Mouse (Mus musculus) heart, embryonic 12.5 days (tissue): ENCODE results near the gene Tagln3. TPM values are rescaled to one million over a fixed set of nuclear protein-coding genes. Genes with fewer than 3 reads are reported as not detected.

Source experiments
- ATAC-seq: fragments of 200-750 bp; cut with Nextera tagmentation; 2 replicates; pipeline ENCODE4 v1.8.0; 2017; ENCODE audit warnings: moderate TSS enrichment, moderate library complexity; ENCODE audit not compliant: insufficient number of reproducible peaks, low FRiP score
- H3K27ac ChIP-seq: fragments of 300-500 bp; sonication (generic); 2 replicates; pipeline ENCODE4 v1.5.1; 2016; ENCODE audit warnings: mild to moderate bottlenecking, moderate library complexity; ENCODE audit not compliant: poor library complexity, severe bottlenecking
- H3K27me3 ChIP-seq: fragments of 300-500 bp; sonication (generic); replicated peaks from 2 replicates; pipeline ENCODE4 v1.6.1; 2016; ENCODE audit warnings: mild to moderate bottlenecking, moderate library complexity
- H3K36me3 ChIP-seq: fragments of 300-500 bp; sonication (generic); 2 replicates; pipeline ENCODE4 v1.6.1; 2016; ENCODE audit warnings: mild to moderate bottlenecking, moderate library complexity
- H3K4me1 ChIP-seq: fragments of 300-500 bp; sonication (generic); replicated peaks from 2 replicates; pipeline ENCODE4 v1.6.1; 2016; ENCODE audit warnings: mild to moderate bottlenecking
- H3K4me2 ChIP-seq: fragments of 300-500 bp; sonication (generic); 2 replicates; pipeline ENCODE4 v1.6.1; 2016; ENCODE audit warnings: mild to moderate bottlenecking, moderate library complexity
- H3K4me3 ChIP-seq: fragments of 300-500 bp; sonication (generic); 2 replicates; pipeline ENCODE4 v1.5.1; 2016; ENCODE audit warnings: mild to moderate bottlenecking
- H3K9ac ChIP-seq: fragments of 300-500 bp; sonication (generic); 2 replicates; pipeline ENCODE4 v1.6.1; 2016; ENCODE audit warnings: mild to moderate bottlenecking, moderate library complexity
- H3K9me3 ChIP-seq: fragments of 300-500 bp; sonication (generic); replicated peaks from 2 replicates; pipeline ENCODE4 v1.6.1; 2016; ENCODE audit warnings: mild to moderate bottlenecking, moderate library complexity
- WGBS: fragments of 180-500 bp; shearing (Covaris S2); methylation state at CpG from one replicate; pipeline ENCODE4 v1.1.7; 2016; 5-methylcytosine and 5-hydroxymethylcytosine counted together
- polyA plus RNA-seq: library from polyadenylated mRNA; unstranded; fragments of >200 nt; fragmentation: Nextera tagmentation; extraction: Ambion mirVana; gene quantifications from 2 replicates; pipeline ENCODE4 v1.2.1, GENCODE M21; 2016

Gene Tagln3
- polyA plus RNA-seq = 10.0 and 10.2 TPM in 2 replicates

DNA sequence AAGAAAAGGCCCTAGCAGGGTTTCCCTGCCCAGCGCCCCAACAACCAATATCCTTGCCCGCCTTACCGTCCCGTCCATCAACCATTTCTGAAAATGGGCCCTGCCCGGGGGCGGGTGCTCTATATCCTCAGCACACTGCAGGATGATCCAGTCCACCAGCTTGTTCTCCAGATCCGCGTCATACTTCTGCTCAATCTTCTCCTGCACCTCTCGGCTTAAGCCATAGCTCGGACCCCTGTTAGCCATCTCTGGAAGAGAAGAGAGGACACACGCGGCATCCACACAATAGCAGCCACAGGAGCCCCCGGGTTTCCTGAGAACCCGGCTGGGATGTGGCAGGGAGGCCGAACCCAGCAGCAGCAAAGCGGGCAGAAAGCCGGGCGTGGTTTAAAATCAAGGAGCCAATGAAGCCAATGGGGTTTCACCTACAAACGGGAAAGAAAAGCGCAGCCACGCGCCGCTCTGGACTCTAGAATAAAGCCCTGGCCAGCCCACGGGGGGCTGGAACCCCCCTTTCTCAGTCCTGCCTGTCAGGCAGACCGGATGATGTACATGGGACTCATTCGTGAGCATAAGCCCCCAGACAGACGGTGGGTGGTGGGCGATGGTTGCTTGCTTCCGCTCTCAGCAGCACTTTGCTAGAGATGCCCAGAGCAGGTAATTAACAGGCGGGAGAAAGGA, at the start of gene Tagln3:
Gene Tagln3 (minus strand): TSS at position 548 of the 681 bp plus-strand sequence.
- peak within 1 kb of the TSS; percentile 72 for H3K9ac ChIP-seq
- peak within 1 kb of the TSS; percentile 58 for H3K4me3 ChIP-seq
- H3K4me1 ChIP-seq = peaks cover 17% of the 10 kb centered on the region
- peak within 1 kb of the TSS; percentile 94 for H3K4me2 ChIP-seq
- no peaks in the 10 kb centered on the region for H3K9me3 ChIP-seq
- peak; percentile 55; the same call in 1 of the 2 replicates for ATAC-seq
- H3K36me3 ChIP-seq = peaks cover 9% of the 10 kb centered on the region
- H3K27me3 ChIP-seq = no peaks in the 10 kb centered on the region
- no peak within 1 kb of the TSS; the same call in 1 of the 2 replicates for H3K27ac ChIP-seq
- 1% methylated on average over 30 of the region's 30 CpGs for WGBS

DNA sequence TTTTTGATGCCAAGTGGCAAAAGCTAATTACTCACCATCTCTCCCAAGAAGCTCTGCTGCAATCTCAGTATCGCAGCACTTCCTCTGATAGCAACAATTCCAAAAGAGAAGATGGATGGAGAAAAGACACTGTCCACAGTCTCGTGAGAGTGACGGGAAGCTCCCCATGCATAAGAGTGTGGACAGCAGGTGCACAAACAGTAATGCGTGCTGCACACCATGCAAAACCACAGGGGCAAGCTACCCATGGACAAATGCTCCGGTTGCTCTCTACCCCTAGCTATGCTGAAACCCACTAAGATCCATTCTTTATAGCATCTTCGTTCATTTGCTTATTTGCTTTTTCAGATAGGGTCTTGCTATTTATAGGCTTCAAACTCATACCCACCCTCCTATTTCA, 46.5 kb upstream of the Tagln3 start:
- no peak overlapping the region for H3K4me2 ChIP-seq
- 0 out of 2 replicates have a peak, but pooled peaks cover 4% of the 10 kb centered on the region for H3K4me1 ChIP-seq
- no peak overlapping the region for H3K4me3 ChIP-seq
- H3K9me3 ChIP-seq = no peaks in the 10 kb centered on the region
- peaks cover 66% of the 10 kb centered on the region for H3K36me3 ChIP-seq
- ATAC-seq = no peak
- 86% methylated on average over 6 of the region's 6 CpGs for WGBS
- H3K27me3 ChIP-seq = no peaks in the 10 kb centered on the region
- H3K9ac ChIP-seq = no peak overlapping the region
- no peak overlapping the region for H3K27ac ChIP-seq

GRCm38 (mm10) chr16:45767853-45768640, 43.6 kb upstream of the Tagln3 start:
- H3K9me3 ChIP-seq = no peaks in the 10 kb centered on the region
- H3K27ac ChIP-seq = no peak overlapping the region
- H3K4me2 ChIP-seq = no peak overlapping the region
- 62% methylated on average over 10 of the region's 10 CpGs for WGBS
- H3K9ac ChIP-seq = no peak overlapping the region
- peaks cover 16% of the 10 kb centered on the region for H3K4me1 ChIP-seq
- H3K36me3 ChIP-seq = peaks cover 59% of the 10 kb centered on the region
- H3K4me3 ChIP-seq = no peak overlapping the region
- ATAC-seq = peak; percentile 36; the same call in 1 of the 2 replicates
- H3K27me3 ChIP-seq = no peaks in the 10 kb centered on the region

DNA sequence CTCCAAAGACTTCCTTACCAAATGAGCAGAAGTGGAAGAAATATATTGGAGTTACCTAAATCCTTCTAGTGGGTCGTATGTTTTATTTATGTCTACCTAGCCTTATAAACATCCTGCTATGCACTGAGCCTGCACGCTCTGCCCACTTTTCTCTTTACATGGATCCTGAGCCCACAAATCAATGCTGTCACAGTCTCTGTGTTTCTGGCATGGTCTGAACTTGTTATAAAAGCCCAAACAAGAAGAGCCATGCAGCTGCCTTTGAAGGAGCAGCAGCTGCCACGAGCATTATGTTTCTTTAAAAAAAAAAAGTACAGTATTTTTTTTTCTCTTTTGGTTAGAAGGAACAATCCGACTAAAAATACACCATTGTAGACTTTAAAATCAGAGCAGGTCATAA, 43.0 kb upstream of the Tagln3 start:
- no peaks in the 10 kb centered on the region for H3K9me3 ChIP-seq
- peaks cover 61% of the 10 kb centered on the region for H3K36me3 ChIP-seq
- H3K27me3 ChIP-seq = no peaks in the 10 kb centered on the region
- H3K4me3 ChIP-seq = no peak overlapping the region
- no peak overlapping the region for H3K27ac ChIP-seq
- no peak overlapping the region for H3K9ac ChIP-seq
- no peak for ATAC-seq
- 71% methylated on average over 4 of the region's 4 CpGs for WGBS
- H3K4me2 ChIP-seq = no peak overlapping the region
- H3K4me1 ChIP-seq = peaks cover 20% of the 10 kb centered on the region

DNA sequence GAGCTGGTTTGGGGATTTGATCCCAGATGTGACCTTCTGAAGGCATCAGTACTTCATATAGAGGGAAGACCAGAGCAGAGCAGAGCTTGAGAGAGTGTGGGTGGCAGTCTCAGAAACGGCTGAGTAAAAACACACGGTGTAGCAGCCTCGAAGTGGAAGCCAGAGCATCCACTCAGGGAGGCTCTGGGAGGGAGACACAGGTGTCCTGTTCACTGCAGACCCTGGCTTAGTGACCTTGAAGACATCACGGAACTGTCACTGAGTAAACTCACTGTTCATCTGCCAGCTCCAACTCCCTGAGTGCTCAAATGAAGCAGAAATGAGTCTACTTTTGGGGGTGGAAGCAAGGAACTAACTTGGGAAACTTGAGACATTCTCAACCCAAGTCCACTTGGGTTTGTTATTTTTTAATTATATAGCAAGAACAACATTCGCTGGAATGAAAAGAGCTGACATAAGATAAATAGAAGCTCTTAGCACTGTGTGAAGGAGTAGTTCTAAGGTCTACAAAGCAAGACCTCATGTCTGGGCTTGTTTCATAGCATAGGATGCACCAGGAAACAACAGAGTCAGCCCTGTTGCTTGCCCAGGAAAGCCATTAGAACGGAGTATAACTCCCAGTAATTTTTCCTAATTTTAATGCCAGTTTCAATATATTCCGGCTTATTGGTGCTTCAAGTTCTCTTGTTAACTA, 41.5 kb upstream of the Tagln3 start:
- WGBS = 78% methylated on average over 7 of the region's 7 CpGs
- no peak for ATAC-seq
- peaks cover 23% of the 10 kb centered on the region for H3K4me1 ChIP-seq
- H3K27me3 ChIP-seq = no peaks in the 10 kb centered on the region
- H3K9me3 ChIP-seq = no peaks in the 10 kb centered on the region
- H3K36me3 ChIP-seq = peaks cover 57% of the 10 kb centered on the region
- no peak overlapping the region for H3K4me2 ChIP-seq
- no peak overlapping the region for H3K4me3 ChIP-seq
- H3K27ac ChIP-seq = no peak overlapping the region
- H3K9ac ChIP-seq = no peak overlapping the region

DNA sequence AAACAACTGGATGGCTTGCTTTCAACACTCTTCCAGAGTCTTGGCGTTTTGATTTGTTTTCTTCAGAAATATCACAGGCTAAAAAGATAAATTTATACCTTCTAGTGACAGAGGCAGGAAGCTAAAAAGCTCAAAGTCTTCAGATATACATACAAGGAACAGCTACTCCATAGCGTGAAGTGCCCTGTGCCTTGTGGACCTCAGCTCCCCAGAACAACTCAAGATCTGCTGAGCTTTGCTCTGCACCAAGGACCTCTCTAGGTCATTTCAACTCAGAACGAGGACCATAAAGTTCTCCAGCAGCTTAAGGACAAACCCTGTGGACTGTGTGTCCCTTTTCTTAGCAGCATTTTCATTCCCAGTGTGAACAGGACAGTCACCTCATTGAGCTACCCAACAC, 40.7 kb upstream of the Tagln3 start:
- ATAC-seq = no peak
- H3K36me3 ChIP-seq = peaks cover 56% of the 10 kb centered on the region
- no peak overlapping the region for H3K4me2 ChIP-seq
- H3K9ac ChIP-seq = no peak overlapping the region
- H3K4me1 ChIP-seq = peaks cover 23% of the 10 kb centered on the region
- no peak overlapping the region; the same call in 1 of the 2 replicates for H3K27ac ChIP-seq
- no peaks in the 10 kb centered on the region for H3K27me3 ChIP-seq
- no peak overlapping the region for H3K4me3 ChIP-seq
- WGBS = 74% methylated on average over 3 of the region's 3 CpGs
- H3K9me3 ChIP-seq = no peaks in the 10 kb centered on the region

DNA sequence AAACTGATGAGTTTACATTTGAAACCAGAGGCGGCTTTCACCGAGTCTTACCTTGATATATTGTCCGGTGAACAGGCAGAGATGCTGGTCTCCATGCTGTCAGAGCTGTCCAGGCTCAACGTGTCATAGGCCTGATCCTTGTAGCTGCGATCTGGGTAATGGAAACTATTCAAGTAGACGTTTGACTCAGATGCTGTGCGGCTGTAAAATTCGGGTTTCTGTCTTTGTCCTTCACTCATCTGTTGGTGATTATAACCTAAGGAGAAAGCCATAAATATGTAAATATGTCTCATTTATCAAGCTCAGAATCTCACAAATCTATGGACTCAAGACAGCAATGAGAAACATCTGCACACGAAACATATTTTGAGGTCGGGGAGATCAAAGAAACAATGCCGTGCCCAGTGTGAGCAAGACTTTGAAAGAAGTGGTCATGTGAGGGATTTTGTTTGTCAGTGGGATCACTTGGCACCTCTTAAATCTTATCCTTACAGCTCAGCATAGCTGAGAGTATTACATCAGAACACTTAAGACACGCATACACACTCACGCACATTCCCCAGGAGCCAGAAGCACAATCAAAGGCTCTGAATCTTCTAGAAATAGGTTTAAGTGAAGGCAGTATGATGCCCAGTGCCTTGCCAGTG, 38.6 kb upstream of the Tagln3 start:
- H3K4me2 ChIP-seq = no peak overlapping the region
- H3K9ac ChIP-seq = no peak overlapping the region
- no peak for ATAC-seq
- H3K36me3 ChIP-seq = peaks cover 61% of the 10 kb centered on the region
- H3K4me1 ChIP-seq = peaks cover 19% of the 10 kb centered on the region
- H3K4me3 ChIP-seq = no peak overlapping the region
- 0 out of 2 replicates have a peak overlapping the region, but pooled peaks have one; percentile 51 for H3K27ac ChIP-seq
- H3K27me3 ChIP-seq = no peaks in the 10 kb centered on the region
- H3K9me3 ChIP-seq = no peaks in the 10 kb centered on the region
- WGBS = 53% methylated on average over 13 of the region's 13 CpGs

- H3K4me2 ChIP-seq = no peak overlapping the region
- H3K27me3 ChIP-seq = no peaks in the 10 kb centered on the region
- H3K36me3 ChIP-seq = peaks cover 70% of the 10 kb centered on the region
- ATAC-seq = no peak
- no peak overlapping the region for H3K9ac ChIP-seq
- no peak overlapping the region for H3K4me3 ChIP-seq
- peaks cover 22% of the 10 kb centered on the region for H3K4me1 ChIP-seq
- no peaks in the 10 kb centered on the region for H3K9me3 ChIP-seq
- WGBS = 70% methylated on average over 1 of the region's 1 CpGs
- H3K27ac ChIP-seq = no peak overlapping the region
Observed at GRCm38 (mm10) chr16:45761425-45761824, 37.0 kb upstream of the Tagln3 start.

DNA sequence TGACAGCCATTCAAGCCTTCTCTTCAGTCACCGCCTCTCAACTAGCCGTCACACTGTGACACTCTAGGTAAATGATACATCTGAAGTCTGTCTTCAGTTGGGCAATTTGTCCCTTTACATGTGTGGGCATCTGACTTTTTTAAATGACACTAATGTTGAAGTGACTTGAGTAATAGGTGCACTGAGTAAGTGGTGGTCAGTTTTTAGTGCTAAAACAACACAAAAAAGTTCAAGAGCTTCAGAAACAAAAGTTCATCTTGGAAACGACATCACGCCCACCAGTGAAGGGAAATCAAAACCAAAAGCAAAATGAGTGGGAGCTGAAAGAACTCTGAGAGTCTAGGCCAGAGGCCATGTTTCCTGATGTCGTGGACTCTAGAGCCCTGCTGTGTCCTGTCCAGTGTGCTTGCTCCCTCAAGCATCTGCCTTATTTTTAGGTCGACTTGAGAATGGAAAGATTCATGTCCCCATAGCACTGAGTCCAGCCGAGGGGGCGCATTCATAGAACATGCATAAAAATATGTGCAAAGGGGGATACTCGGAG, 34.4 kb upstream of the Tagln3 start:
- ATAC-seq = no peak
- Histone ChIP-seq H3K36me3 (peaks cover 56% of the 10 kb centered on the region), H3K27me3 (no peaks in the 10 kb centered on the region), H3K4me3 (no peak overlapping the region), H3K9me3 (no peaks in the 10 kb centered on the region), H3K27ac (no peak overlapping the region), H3K9ac (no peak overlapping the region), H3K4me2 (no peak overlapping the region), H3K4me1 (peaks cover 18% of the 10 kb centered on the region)
- WGBS = 83% methylated on average over 9 of the region's 9 CpGs

DNA sequence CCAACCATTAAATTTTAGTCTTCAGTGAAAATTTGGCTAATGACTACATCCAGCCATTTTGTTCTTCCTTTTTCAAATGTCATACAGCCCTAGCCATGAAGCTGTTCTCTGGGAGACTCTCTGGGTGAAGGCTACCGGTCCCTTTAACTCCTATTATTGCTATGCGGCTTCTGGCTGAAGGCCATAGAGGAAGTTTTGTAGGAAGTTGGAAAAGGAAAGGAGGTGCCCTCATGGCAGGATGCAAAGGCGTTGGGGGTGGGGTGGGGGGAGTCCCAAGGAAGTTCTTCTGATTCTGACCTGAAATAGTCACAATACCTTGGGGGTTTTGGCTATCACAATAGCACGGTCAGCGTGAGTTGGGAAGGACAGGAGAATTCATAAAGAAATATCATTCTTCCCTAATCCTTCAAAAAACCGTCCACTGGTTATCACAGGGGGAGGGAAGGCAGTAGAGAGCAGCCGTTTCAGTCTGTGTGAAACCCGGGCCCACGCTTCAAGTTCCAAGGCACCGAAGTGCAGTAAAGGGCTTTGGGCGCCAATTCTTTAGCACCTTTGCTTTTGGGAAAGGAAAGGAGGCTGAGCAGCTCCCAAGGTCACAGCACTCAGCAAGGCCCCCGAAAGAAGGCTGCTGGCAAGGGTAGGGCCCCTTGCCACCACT, 33.1 kb upstream of the Tagln3 start:
- Histone ChIP-seq H3K36me3 (peaks cover 45% of the 10 kb centered on the region), H3K4me1 (peaks cover 6% of the 10 kb centered on the region), H3K27me3 (no peaks in the 10 kb centered on the region), H3K4me3 (no peak overlapping the region), H3K9me3 (no peaks in the 10 kb centered on the region), H3K27ac (peak overlapping the region; percentile 74), H3K9ac (no peak overlapping the region), H3K4me2 (no peak overlapping the region)
- ATAC-seq = peak; percentile 72; the same call in 1 of the 2 replicates
- WGBS = 65% methylated on average over 12 of the region's 12 CpGs
